Mouse (Mus musculus) Muller cell, postnatal 12 days (primary cell): Measurements from ENCODE around the gene Npepl1.
A peak's percentile ranks its signal among the peaks of the same experiment; 100 is the strongest.

Experiments used
- DNase-seq: peaks from one replicate; pipeline ENCODE4 v3.0.0-alpha.2; 2015; ENCODE audit errors: inconsistent ontology term

Npepl1 gene

GRCm38 (mm10) chr2:174110783-174111549, 817 bp downstream of the Npepl1 start:
- DNase-seq = no peak

- no peak for DNase-seq
These were observed 2.8 kb downstream of the Npepl1 start for GRCm38 (mm10) chr2:174112931-174113330.

GRCm38 (mm10) chr2:174114148-174114864, 4.2 kb downstream of the Npepl1 start:
- DNase-seq = no peak

- peak; percentile 19 for DNase-seq
These were observed 6.8 kb downstream of the Npepl1 start for GRCm38 (mm10) chr2:174116929-174117328.

GRCm38 (mm10) chr2:174118141-174118540, 8.0 kb downstream of the Npepl1 start:
- no peak for DNase-seq

GRCm38 (mm10) chr2:174119259-174119658, 9.1 kb downstream of the Npepl1 start:
- DNase-seq = no peak

- no peak for DNase-seq
These were observed 10.5 kb downstream of the Npepl1 start for GRCm38 (mm10) chr2:174120631-174121030.

- no peak for DNase-seq
These were observed 11.3 kb downstream of the Npepl1 start for GRCm38 (mm10) chr2:174121411-174121947.

- DNase-seq = no peak
These were observed 12.2 kb downstream of the Npepl1 start for GRCm38 (mm10) chr2:174122331-174122730.

GRCm38 (mm10) chr2:174123731-174124130, 13.6 kb downstream of the Npepl1 start:
- DNase-seq = no peak

GRCm38 (mm10) chr2:174126522-174127375, 16.6 kb downstream of the Npepl1 start:
- peak; percentile 56 for DNase-seq

- no peak for DNase-seq
These were observed 17.2 kb downstream of the Npepl1 start for GRCm38 (mm10) chr2:174127376-174127713.

- no peak for DNase-seq
These were observed 18.8 kb downstream of the Npepl1 start for GRCm38 (mm10) chr2:174128926-174129325.

GRCm38 (mm10) chr2:174130468-174131097, 20.4 kb downstream of the Npepl1 start:
- no peak for DNase-seq

GRCm38 (mm10) chr2:174132413-174132969, 22.3 kb downstream of the Npepl1 start:
- no peak for DNase-seq

- no peak for DNase-seq
These were observed 48.9 kb downstream of the Npepl1 start for GRCm38 (mm10) chr2:174159035-174159434.

GRCm38 (mm10) chr2:174160461-174160860, 50.3 kb downstream of the Npepl1 start:
- no peak for DNase-seq
